Mouse (Mus musculus): ENCODE results near the gene Bhmt2. TPM values are rescaled to one million over a fixed set of nuclear protein-coding genes. Genes with fewer than 3 reads are reported as not detected.
A peak's percentile ranks its signal among the peaks of the same experiment; 100 is the strongest.

The Bhmt2 gene
- polyA plus RNA-seq, 1 experiment from 2014 or later: 162 TPM

GRCm38 (mm10) chr13:93689566-93689965 is 15.5 kb upstream of the Bhmt2 start:
- ATAC-seq (no peak), DNase-seq (no peak)
- Histone ChIP-seq H3K9me3 (ENCODE audit: low read length) (no peaks in the 10 kb centered on the region), H3K36me3 (replicated peaks; ENCODE audit: insufficient read depth, low read length) (no peaks in the 10 kb centered on the region), H3K9ac (replicated peaks) (no peak overlapping the region), H3K27ac (ENCODE audit: low read depth) (no peak overlapping the region), H3K4me3 (ENCODE audit: low read depth, low read length) (no peak overlapping the region), H3K27me3 (ENCODE audit: insufficient read depth, low read length) (no peaks in the 10 kb centered on the region), H3K4me1 (ENCODE audit: insufficient read depth) (no peaks in the 10 kb centered on the region), H3K4me2 (ENCODE audit: low read depth, low read length) (no peak overlapping the region)
- no peak for TF ChIP-seq EP300 (IDR thresholded peaks at IDR 0.05; ENCODE audit: low read depth)
- TF ChIP-seq CTCF (IDR thresholded peaks at IDR 0.05; ENCODE audit: low read depth): no peak
- 82% methylated on average over 3 of the region's 3 CpGs for WGBS (ENCODE audit: insufficient replicate concordance)

DNA sequence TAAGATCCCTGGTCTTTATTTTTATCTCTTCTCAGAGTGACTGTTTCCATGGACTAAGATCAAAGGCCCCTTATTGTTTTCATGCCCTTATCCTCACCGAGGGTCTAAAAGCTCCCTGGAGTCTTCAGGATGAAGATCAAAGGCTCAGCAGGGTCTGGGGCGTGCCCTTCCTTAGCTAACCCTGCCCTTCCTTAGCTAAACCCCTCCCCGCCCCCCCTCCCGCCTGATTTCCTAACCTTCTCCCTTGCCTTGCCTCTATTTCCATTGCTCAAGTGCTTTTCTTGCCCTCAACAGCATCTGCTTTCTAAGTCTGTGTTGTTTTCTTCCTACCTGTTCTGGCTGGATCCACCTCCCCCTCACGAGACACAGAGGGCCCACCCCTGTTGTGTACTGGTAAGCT is 13.2 kb upstream of the Bhmt2 start:
- H3K4me3 ChIP-seq (ENCODE audit: low read depth, low read length): no peak overlapping the region
- no peaks in the 10 kb centered on the region for H3K36me3 ChIP-seq (replicated peaks; ENCODE audit: insufficient read depth, low read length)
- WGBS (ENCODE audit: insufficient replicate concordance): 43% methylated on average over 5 of the region's 5 CpGs
- no peak for DNase-seq
- no peak for ATAC-seq
- no peak overlapping the region for H3K4me2 ChIP-seq (ENCODE audit: low read depth, low read length)
- TF ChIP-seq EP300 (IDR thresholded peaks at IDR 0.05; ENCODE audit: low read depth) (no peak), CTCF (IDR thresholded peaks at IDR 0.05; ENCODE audit: low read depth) (no peak)
- no peaks in the 10 kb centered on the region for H3K27me3 ChIP-seq (ENCODE audit: insufficient read depth, low read length)
- H3K27ac ChIP-seq (ENCODE audit: low read depth): no peak overlapping the region
- H3K9me3 ChIP-seq (ENCODE audit: low read length): no peaks in the 10 kb centered on the region
- H3K9ac ChIP-seq (replicated peaks): no peak overlapping the region
- no peaks in the 10 kb centered on the region for H3K4me1 ChIP-seq (ENCODE audit: insufficient read depth)

GRCm38 (mm10) chr13:93685226-93685625 is 11.1 kb upstream of the Bhmt2 start:
- ATAC-seq (no peak), DNase-seq (no peak)
- Histone ChIP-seq H3K4me3 (ENCODE audit: low read depth, low read length) (no peak overlapping the region), H3K27ac (ENCODE audit: low read depth) (no peak overlapping the region), H3K4me2 (ENCODE audit: low read depth, low read length) (no peak overlapping the region), H3K9ac (replicated peaks) (no peak overlapping the region), H3K9me3 (ENCODE audit: low read length) (no peaks in the 10 kb centered on the region), H3K27me3 (ENCODE audit: insufficient read depth, low read length) (no peaks in the 10 kb centered on the region), H3K4me1 (ENCODE audit: insufficient read depth) (no peaks in the 10 kb centered on the region), H3K36me3 (replicated peaks; ENCODE audit: insufficient read depth, low read length) (no peaks in the 10 kb centered on the region)
- TF ChIP-seq CTCF (IDR thresholded peaks at IDR 0.05; ENCODE audit: low read depth): no peak
- no peak for TF ChIP-seq EP300 (IDR thresholded peaks at IDR 0.05; ENCODE audit: low read depth)
- 84% methylated on average over 4 of the region's 4 CpGs for WGBS (ENCODE audit: insufficient replicate concordance)

DNA sequence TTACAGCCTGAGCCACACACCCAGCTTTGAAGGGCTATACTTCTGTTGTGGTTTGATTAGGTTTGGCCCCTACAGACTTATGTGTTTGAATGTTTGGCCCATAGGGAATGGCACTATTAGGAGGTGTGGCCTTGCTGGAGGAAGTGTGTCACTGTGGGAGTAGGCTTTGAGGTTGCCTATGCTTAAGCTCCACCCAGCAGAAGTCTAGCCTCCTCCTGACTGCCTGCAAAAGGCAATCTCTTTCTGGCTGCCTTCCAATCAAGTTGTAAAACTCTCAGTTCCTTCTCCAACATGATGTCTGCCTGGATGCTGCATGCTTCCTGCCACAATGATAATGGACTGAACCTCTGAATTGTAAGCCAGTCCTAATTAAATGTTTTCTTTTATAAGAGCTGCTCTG is 9.2 kb upstream of the Bhmt2 start:
- TF ChIP-seq CTCF (IDR thresholded peaks at IDR 0.05; ENCODE audit: low read depth) (no peak), EP300 (IDR thresholded peaks at IDR 0.05; ENCODE audit: low read depth) (no peak)
- no peak for DNase-seq
- H3K36me3 ChIP-seq (replicated peaks; ENCODE audit: insufficient read depth, low read length): no peaks in the 10 kb centered on the region; the same call in 1 of the 2 replicates
- no peaks in the 10 kb centered on the region for H3K9me3 ChIP-seq (ENCODE audit: low read length)
- no peak for ATAC-seq
- no peak overlapping the region for H3K27ac ChIP-seq (ENCODE audit: low read depth)
- H3K9ac ChIP-seq (replicated peaks): no peak overlapping the region
- no peaks in the 10 kb centered on the region for H3K4me1 ChIP-seq (ENCODE audit: insufficient read depth)
- no peaks in the 10 kb centered on the region for H3K27me3 ChIP-seq (ENCODE audit: insufficient read depth, low read length)
- H3K4me3 ChIP-seq (ENCODE audit: low read depth, low read length): no peak overlapping the region
- no peak overlapping the region for H3K4me2 ChIP-seq (ENCODE audit: low read depth, low read length)

DNA sequence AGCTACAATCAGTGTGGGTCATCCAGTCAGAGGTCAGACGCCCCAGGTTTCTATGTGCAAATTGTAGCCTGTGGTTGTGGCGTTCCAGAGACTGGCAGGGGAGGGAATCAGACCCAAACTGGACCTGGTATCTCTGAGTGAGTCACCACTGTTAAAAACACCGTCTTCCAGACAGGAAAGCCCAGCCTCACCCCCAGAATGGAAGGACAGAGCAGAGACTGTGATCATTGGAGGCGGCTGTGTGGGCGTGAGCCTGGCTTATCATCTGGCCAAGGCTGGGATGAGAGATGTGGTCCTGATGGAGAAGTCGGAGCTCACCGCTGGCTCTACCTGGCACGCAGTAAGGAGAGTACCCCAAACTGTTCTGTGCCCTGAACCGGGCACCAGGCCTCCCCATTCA is 2.8 kb upstream of the Bhmt2 start:
- no peaks in the 10 kb centered on the region for H3K27me3 ChIP-seq (ENCODE audit: insufficient read depth, low read length)
- no peak for ATAC-seq
- no peak for DNase-seq
- no peaks in the 10 kb centered on the region for H3K4me1 ChIP-seq (ENCODE audit: insufficient read depth)
- H3K9me3 ChIP-seq (ENCODE audit: low read length): no peaks in the 10 kb centered on the region
- no peak for TF ChIP-seq EP300 (IDR thresholded peaks at IDR 0.05; ENCODE audit: low read depth)
- TF ChIP-seq CTCF (IDR thresholded peaks at IDR 0.05; ENCODE audit: low read depth): no peak
- no peak overlapping the region for H3K27ac ChIP-seq (ENCODE audit: low read depth)
- H3K4me2 ChIP-seq (ENCODE audit: low read depth, low read length): no peak overlapping the region
- H3K4me3 ChIP-seq (ENCODE audit: low read depth, low read length): no peak overlapping the region
- H3K36me3 ChIP-seq (replicated peaks; ENCODE audit: insufficient read depth, low read length): no peaks in the 10 kb centered on the region; the same call in 1 of the 2 replicates
- 69% methylated on average over 9 of the region's 9 CpGs for WGBS (ENCODE audit: insufficient replicate concordance)
- H3K9ac ChIP-seq (replicated peaks): no peak overlapping the region

- ATAC-seq: no peak
- DNase-seq: no peak
- peak overlapping the region; percentile 56 for H3K27ac ChIP-seq (ENCODE audit: low read depth)
- 61% methylated on average over 2 of the region's 2 CpGs for WGBS (ENCODE audit: insufficient replicate concordance)
- H3K9me3 ChIP-seq (ENCODE audit: low read length): no peaks in the 10 kb centered on the region
- peak overlapping the region; percentile 51 for H3K4me3 ChIP-seq (ENCODE audit: low read depth, low read length)
- peak overlapping the region; percentile 69 for H3K9ac ChIP-seq (replicated peaks)
- H3K4me2 ChIP-seq (ENCODE audit: low read depth, low read length): peak overlapping the region; percentile 47
- H3K4me1 ChIP-seq (ENCODE audit: insufficient read depth): no peaks in the 10 kb centered on the region
- H3K36me3 ChIP-seq (replicated peaks; ENCODE audit: insufficient read depth, low read length): no peaks in the 10 kb centered on the region
- TF ChIP-seq EP300 (IDR thresholded peaks at IDR 0.05; ENCODE audit: low read depth) (no peak), CTCF (IDR thresholded peaks at IDR 0.05; ENCODE audit: low read depth) (no peak)
- no peaks in the 10 kb centered on the region for H3K27me3 ChIP-seq (ENCODE audit: insufficient read depth, low read length)
Observed at GRCm38 (mm10) chr13:93673296-93673695, 806 bp downstream of the Bhmt2 start.

DNA sequence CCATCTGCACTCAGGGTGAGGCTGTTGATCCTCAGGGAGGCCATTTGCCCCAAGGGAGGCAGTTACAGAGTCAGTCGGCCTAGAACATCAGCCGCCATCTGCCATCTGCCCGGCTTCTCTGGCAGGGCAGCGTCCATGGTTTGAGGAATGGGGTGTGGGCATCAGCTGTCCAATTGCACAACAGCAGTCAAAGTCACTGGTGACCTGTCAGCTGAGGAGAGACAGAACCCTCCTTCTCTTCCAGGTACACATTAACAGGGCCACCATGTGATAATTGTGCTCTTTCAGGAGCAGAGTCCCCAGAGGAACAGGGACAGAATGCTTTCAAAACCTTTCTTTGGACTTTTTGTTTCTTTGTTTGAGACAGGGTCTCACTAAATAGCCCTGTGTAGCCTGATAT is 1.7 kb downstream of the Bhmt2 start:
- TF ChIP-seq CTCF (IDR thresholded peaks at IDR 0.05; ENCODE audit: low read depth) (no peak), EP300 (IDR thresholded peaks at IDR 0.05; ENCODE audit: low read depth) (peak; percentile 68)
- H3K4me3 ChIP-seq (ENCODE audit: low read depth, low read length): peak overlapping the region; percentile 51; the same call in 1 of the 2 replicates
- H3K9me3 ChIP-seq (ENCODE audit: low read length): no peaks in the 10 kb centered on the region
- WGBS (ENCODE audit: insufficient replicate concordance): 68% methylated on average over 4 of the region's 4 CpGs
- peak; percentile 60 for DNase-seq
- H3K27me3 ChIP-seq (ENCODE audit: insufficient read depth, low read length): no peaks in the 10 kb centered on the region
- no peak overlapping the region; the same call in 1 of the 2 replicates for H3K9ac ChIP-seq (replicated peaks)
- H3K4me2 ChIP-seq (ENCODE audit: low read depth, low read length): peak overlapping the region; percentile 47
- no peaks in the 10 kb centered on the region for H3K36me3 ChIP-seq (replicated peaks; ENCODE audit: insufficient read depth, low read length)
- peak overlapping the region; percentile 61 for H3K27ac ChIP-seq (ENCODE audit: low read depth)
- no peaks in the 10 kb centered on the region for H3K4me1 ChIP-seq (ENCODE audit: insufficient read depth)
- peak; percentile 88 for ATAC-seq

Data from liver, postnatal 0 days (tissue).